Mouse (Mus musculus) left cerebral cortex, postnatal 14 days (tissue): ENCODE data around the gene Serinc3. TPM values are rescaled to one million over a fixed set of nuclear protein-coding genes. Genes with fewer than 3 reads are reported as not detected.

Experiments
- DNase-seq, 2 experiments: peaks; one replicate each; pipeline ENCODE4 v3.0.0; 2021 to 2022; ENCODE audit warnings: low spot score in 2 of 2, mixed read lengths in 1 of 2
- intact Hi-C: fragments of 180-260 bp; cut with DNase I; formaldehyde crosslinking; loops from one replicate; pipeline ENCODE4 v1.15.1; 2025
- total RNA-seq, 2 experiments: library from RNA; stranded (reverse); gene quantifications; 2 replicates each; pipeline ENCODE4 v1.2.3; 2021

Gene Serinc3
- total RNA-seq, 2 experiments from 2014 or later: 221 to 248 TPM

DNA sequence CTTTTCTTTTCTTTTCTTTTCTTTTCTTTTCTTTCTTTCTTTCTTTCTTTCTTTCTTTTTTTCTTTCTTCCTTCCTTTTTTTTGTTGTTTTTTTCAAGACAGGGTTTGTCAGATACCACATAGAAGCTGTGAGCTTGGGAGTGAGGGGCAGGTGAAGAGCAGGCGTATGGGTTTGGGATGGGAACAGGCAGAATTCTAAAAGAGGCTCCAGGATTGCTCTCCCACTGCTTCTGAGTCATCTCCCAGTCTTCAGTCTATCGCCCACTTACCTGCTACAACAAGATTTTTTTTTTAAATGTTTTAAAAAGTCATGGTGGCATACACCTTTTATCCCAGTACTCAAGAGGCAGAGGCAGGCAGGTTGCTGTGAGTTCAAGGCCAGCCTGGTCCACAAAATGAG, 66.9 kb downstream of the Serinc3 start:
- DNase-seq: no peak
- intact Hi-C loops: no loop called here

DNA sequence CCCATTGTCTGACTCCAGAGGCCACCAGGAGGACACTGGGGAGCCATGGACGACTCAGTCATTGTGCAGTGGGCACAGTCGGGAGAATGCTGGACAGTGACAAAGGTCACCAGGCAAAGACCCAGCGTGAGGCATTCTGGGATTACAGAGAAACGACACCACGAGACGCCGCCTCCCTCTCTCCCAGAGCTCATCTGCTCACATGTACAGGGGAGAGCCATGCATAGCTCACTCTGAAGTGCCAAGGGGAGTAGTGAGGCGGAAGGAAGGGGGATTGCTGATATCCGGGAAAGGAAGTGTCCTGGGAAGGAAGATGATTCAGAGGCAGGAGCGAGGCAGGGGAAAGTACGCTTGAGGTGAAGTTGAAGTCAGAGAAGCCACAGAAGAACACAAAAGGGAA, 69.7 kb downstream of the Serinc3 start:
- DNase-seq: no peak
- intact Hi-C loops: no loop called here

DNA sequence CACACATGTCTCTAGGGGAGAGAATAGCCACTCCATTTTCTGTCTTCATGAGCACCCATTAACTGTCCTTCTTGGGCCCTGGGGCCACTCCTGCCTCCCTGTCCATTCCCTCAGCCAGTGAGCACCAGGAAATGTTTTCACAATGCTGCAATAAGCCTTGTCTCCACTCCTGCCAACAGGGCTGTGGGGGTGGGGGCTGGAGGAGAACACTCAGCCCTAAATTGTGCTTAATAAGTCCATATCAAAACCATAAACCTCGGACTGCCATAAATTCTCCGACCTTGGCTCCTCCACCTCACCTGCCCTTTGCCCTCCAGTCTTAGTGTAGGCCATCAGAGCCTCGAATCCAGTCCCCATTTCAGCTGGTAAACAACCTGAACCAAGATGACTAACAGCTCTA, 70.6 kb downstream of the Serinc3 start:
- intact Hi-C loops: no loop called here
- no peak for DNase-seq

Other genes starting within 250 kb of the Serinc3 start
- gene Jph2, start 247.1 kb downstream of the Serinc3 start, total RNA-seq: under 1 TPM; 0.51 to 0.72 TPM
- 10 to 100 TPM; 20.5 to 21.4 TPM for gene Oser1, start 220.4 kb downstream of the Serinc3 start, total RNA-seq
- 10 to 100 TPM; 83.4 to 91.7 TPM for gene Gdap1l1, start 206.7 kb downstream of the Serinc3 start, total RNA-seq
- 10 to 100 TPM; 18.8 to 18.9 TPM for gene Fitm2, start 172.5 kb downstream of the Serinc3 start, total RNA-seq
- gene R3hdml, start 152.8 kb downstream of the Serinc3 start, total RNA-seq: not detected
- gene Hnf4a, start 138.3 kb downstream of the Serinc3 start, total RNA-seq: not detected
- gene Ttpal, start 42.8 kb downstream of the Serinc3 start, total RNA-seq: 10 to 100 TPM; 66.7 to 70.6 TPM
- 100 to 1,000 TPM; 101 to 114 TPM for gene Pkig, start 13.3 kb upstream of the Serinc3 start, total RNA-seq
- gene Ada, start 105.1 kb upstream of the Serinc3 start, total RNA-seq: 1 to 10 TPM in 1 of 2 experiments, under 1 TPM in 1; 0.94 to 2.0 TPM
- gene Ccn5, start 175.7 kb upstream of the Serinc3 start, total RNA-seq: under 1 TPM in 1 of 2 experiments, not detected in 1; 0.25 TPM
- not detected for gene Kcnk15, start 208.5 kb upstream of the Serinc3 start, total RNA-seq